Mouse (Mus musculus): ENCODE measurements around the gene Pik3cg. TPM values are rescaled to one million over a fixed set of nuclear protein-coding genes. Genes with fewer than 3 reads are reported as not detected.

Gene Pik3cg
- total and polyA plus RNA-seq, 3 experiments: 1.2 to 2.0 (median 1.3) TPM

DNA sequence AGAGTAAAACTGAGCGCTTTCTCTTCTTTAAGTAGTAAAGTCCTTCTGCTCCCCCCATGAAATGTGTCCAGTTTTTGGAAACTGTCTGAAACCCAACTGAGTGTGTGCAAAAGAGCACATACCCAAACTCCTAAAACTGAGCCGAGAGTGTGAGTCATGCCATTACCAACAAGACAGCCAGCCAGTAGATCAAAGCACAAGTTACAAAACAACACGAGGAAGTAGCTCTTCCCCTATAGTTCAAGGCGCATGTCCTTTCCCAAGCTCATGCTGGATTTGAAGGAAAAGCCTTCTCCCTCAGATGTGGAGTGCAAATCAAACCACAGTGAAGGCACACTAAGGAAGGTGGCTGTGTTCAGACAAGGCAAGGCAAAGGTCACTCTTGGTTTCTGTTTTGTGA is 17.5 kb downstream of the Pik3cg start:
- WGBS: 60% methylated on average over 4 of the region's 4 CpGs
- no peak overlapping the region for H3K9ac ChIP-seq (ENCODE audit: low read depth, low read length)
- intact Hi-C loops (cut with DNase I): no loop called here

GRCm38 (mm10) chr12:32187668-32188236 is 20.7 kb downstream of the Pik3cg start:
- Histone ChIP-seq H3K27ac (no peak overlapping the region), H3K79me2 (replicated peaks; ENCODE audit: control insufficient read depth, insufficient read depth, low read length) (no peaks in the 10 kb centered on the region), H3K4me3 (no peak overlapping the region), H3K9ac (ENCODE audit: low read depth, low read length) (no peak overlapping the region), H3K36me3 (ENCODE audit: control insufficient read depth, insufficient read depth, low read length) (no peaks in the 10 kb centered on the region), H3K27me3 (ENCODE audit: control insufficient read depth, insufficient read depth, low read length) (no peaks in the 10 kb centered on the region), H3K4me1 (ENCODE audit: control insufficient read depth, insufficient read depth, low read length) (no peaks in the 10 kb centered on the region)
- 77% methylated on average over 5 of the region's 5 CpGs for WGBS
- no peak for TF ChIP-seq POLR2A (IDR thresholded peaks at IDR 0.05; ENCODE audit: insufficient read depth, low read depth, low read length)
- no peak for TF ChIP-seq CTCF (IDR thresholded peaks at IDR 0.05)
- no peak for TF ChIP-seq EP300 (IDR thresholded peaks at IDR 0.05; ENCODE audit: insufficient read depth, low read depth, low read length)
- DNase-seq: no peak
- intact Hi-C loops (cut with DNase I): no loop called here

More for the DNA sequence above, 17.5 kb downstream of the Pik3cg start:
- H3K36me3 ChIP-seq (ENCODE audit: control insufficient read depth, insufficient read depth, low read length): no peaks in the 10 kb centered on the region
- H3K27me3 ChIP-seq (ENCODE audit: control insufficient read depth, insufficient read depth, low read length): no peaks in the 10 kb centered on the region
- H3K79me2 ChIP-seq (replicated peaks; ENCODE audit: control insufficient read depth, insufficient read depth, low read length): no peaks in the 10 kb centered on the region
- TF ChIP-seq POLR2A (IDR thresholded peaks at IDR 0.05; ENCODE audit: insufficient read depth, low read depth, low read length) (no peak), CTCF (IDR thresholded peaks at IDR 0.05) (no peak), EP300 (IDR thresholded peaks at IDR 0.05; ENCODE audit: insufficient read depth, low read depth, low read length) (no peak)
- H3K4me1 ChIP-seq (ENCODE audit: control insufficient read depth, insufficient read depth, low read length): no peaks in the 10 kb centered on the region
- no peak overlapping the region for H3K27ac ChIP-seq
- H3K4me3 ChIP-seq: no peak overlapping the region
- no peak for DNase-seq

DNA sequence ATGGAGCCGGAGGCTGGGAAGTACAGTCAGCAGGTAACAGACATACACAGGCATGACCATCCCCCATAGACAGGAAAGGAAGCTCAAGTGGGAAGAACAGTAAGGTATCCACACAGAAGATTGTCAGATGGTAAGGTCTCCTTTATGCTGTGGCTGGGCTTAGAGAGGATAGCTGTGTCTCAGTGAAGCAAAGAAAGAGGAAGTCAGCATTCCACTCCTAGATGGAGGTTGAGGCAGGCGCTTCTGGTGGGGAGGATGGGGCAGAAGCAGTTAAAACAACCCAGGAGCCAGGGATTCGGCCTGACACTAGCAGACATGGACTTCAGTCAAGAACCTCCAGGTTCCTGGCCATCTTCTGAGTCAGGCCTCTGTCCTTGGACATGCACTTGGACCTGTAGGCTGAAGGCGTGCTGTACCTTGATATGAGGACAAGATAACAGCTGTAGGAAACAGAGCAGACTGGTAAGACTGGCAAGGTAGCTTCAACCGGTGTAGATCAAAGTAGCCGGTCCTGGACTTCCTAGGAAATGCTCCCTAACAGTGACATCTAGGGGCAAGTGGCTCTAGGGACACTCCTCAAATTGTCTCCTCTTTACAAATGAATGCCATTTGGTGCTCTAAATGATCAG is 21.7 kb downstream of the Pik3cg start:
- TF ChIP-seq POLR2A (IDR thresholded peaks at IDR 0.05; ENCODE audit: insufficient read depth, low read depth, low read length): no peak
- TF ChIP-seq EP300 (IDR thresholded peaks at IDR 0.05; ENCODE audit: insufficient read depth, low read depth, low read length): no peak
- TF ChIP-seq CTCF (IDR thresholded peaks at IDR 0.05): no peak
- intact Hi-C loops (cut with DNase I): no loop called here
- Histone ChIP-seq H3K36me3 (ENCODE audit: control insufficient read depth, insufficient read depth, low read length) (no peaks in the 10 kb centered on the region), H3K4me3 (no peak overlapping the region), H3K27ac (no peak overlapping the region), H3K4me1 (ENCODE audit: control insufficient read depth, insufficient read depth, low read length) (no peaks in the 10 kb centered on the region), H3K27me3 (ENCODE audit: control insufficient read depth, insufficient read depth, low read length) (no peaks in the 10 kb centered on the region), H3K9ac (ENCODE audit: low read depth, low read length) (no peak overlapping the region), H3K79me2 (replicated peaks; ENCODE audit: control insufficient read depth, insufficient read depth, low read length) (no peaks in the 10 kb centered on the region)
- DNase-seq: no peak
- 81% methylated on average over 6 of the region's 6 CpGs for WGBS

DNA sequence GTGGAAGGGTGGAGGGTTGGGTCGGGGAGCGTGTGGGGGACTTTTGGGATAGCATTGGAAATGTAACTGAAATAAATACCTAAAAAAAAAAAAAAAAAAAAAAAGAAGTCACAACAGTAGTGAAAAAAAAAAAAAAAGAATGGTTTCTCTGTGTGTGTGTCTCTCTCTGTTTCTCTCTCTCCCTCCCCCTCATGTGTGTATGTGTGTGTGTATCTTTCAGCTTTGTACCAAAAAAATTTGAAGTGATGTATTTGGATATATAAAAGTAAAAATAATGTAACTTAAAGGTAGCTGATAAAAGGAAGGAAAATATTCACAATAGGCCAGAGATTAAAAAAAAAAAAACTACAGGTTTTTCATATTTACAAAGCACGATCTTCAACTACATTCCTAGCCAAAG is 23.6 kb downstream of the Pik3cg start:
- 99% methylated on average over 3 of the region's 3 CpGs for WGBS
- H3K4me1 ChIP-seq (ENCODE audit: control insufficient read depth, insufficient read depth, low read length): no peaks in the 10 kb centered on the region
- no peaks in the 10 kb centered on the region for H3K36me3 ChIP-seq (ENCODE audit: control insufficient read depth, insufficient read depth, low read length)
- DNase-seq: no peak
- no peaks in the 10 kb centered on the region for H3K79me2 ChIP-seq (replicated peaks; ENCODE audit: control insufficient read depth, insufficient read depth, low read length)
- no peak overlapping the region for H3K27ac ChIP-seq
- no peaks in the 10 kb centered on the region for H3K27me3 ChIP-seq (ENCODE audit: control insufficient read depth, insufficient read depth, low read length)
- H3K4me3 ChIP-seq: no peak overlapping the region
- no peak for TF ChIP-seq POLR2A (IDR thresholded peaks at IDR 0.05; ENCODE audit: insufficient read depth, low read depth, low read length)
- intact Hi-C loops (cut with DNase I): no loop called here
- H3K9ac ChIP-seq (ENCODE audit: low read depth, low read length): no peak overlapping the region

DNA sequence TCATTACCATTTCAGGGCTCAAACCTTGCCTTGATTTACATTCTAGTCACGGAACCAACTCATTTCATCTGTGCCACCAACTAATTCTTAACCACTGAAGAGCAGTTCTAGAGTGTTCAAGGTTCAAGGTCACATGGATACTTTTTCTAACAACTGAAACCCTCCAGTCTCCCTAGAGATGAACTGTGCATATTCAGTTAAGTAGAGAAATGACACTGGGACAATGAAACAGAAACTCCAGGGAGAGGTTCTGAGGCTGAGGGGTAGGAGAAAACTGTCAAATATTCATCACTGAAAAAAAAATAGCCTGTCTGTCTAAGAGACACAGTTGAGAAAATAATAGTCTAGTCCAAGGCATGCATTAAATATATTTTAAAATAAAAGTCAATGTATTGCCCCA is 24.9 kb downstream of the Pik3cg start:
- Histone ChIP-seq H3K36me3 (ENCODE audit: control insufficient read depth, insufficient read depth, low read length) (no peaks in the 10 kb centered on the region), H3K79me2 (replicated peaks; ENCODE audit: control insufficient read depth, insufficient read depth, low read length) (no peaks in the 10 kb centered on the region), H3K27me3 (ENCODE audit: control insufficient read depth, insufficient read depth, low read length) (no peaks in the 10 kb centered on the region), H3K27ac (no peak overlapping the region), H3K4me3 (no peak overlapping the region), H3K9ac (ENCODE audit: low read depth, low read length) (no peak overlapping the region), H3K4me1 (ENCODE audit: control insufficient read depth, insufficient read depth, low read length) (no peaks in the 10 kb centered on the region)
- WGBS: 88% methylated on average over 1 of the region's 1 CpGs
- intact Hi-C loops (cut with DNase I): no loop called here
- TF ChIP-seq EP300 (IDR thresholded peaks at IDR 0.05; ENCODE audit: insufficient read depth, low read depth, low read length) (no peak), CTCF (IDR thresholded peaks at IDR 0.05) (no peak), POLR2A (IDR thresholded peaks at IDR 0.05; ENCODE audit: insufficient read depth, low read depth, low read length) (no peak)
- no peak for DNase-seq

- H3K36me3 ChIP-seq (ENCODE audit: control insufficient read depth, insufficient read depth, low read length): no peaks in the 10 kb centered on the region
- H3K79me2 ChIP-seq (replicated peaks; ENCODE audit: control insufficient read depth, insufficient read depth, low read length): no peaks in the 10 kb centered on the region
- H3K4me3 ChIP-seq: no peak overlapping the region
- no peak for TF ChIP-seq POLR2A (IDR thresholded peaks at IDR 0.05; ENCODE audit: insufficient read depth, low read depth, low read length)
- no peak for TF ChIP-seq CTCF (IDR thresholded peaks at IDR 0.05)
- no peak for TF ChIP-seq EP300 (IDR thresholded peaks at IDR 0.05; ENCODE audit: insufficient read depth, low read depth, low read length)
- H3K4me1 ChIP-seq (ENCODE audit: control insufficient read depth, insufficient read depth, low read length): no peaks in the 10 kb centered on the region
- no peak overlapping the region for H3K27ac ChIP-seq
- intact Hi-C loops (cut with DNase I): no loop called here
- H3K27me3 ChIP-seq (ENCODE audit: control insufficient read depth, insufficient read depth, low read length): no peaks in the 10 kb centered on the region
- 83% methylated on average over 15 of the region's 15 CpGs for WGBS
- no peak overlapping the region for H3K9ac ChIP-seq (ENCODE audit: low read depth, low read length)
- no peak for DNase-seq
Measured at GRCm38 (mm10) chr12:32182632-32183419, 25.6 kb downstream of the Pik3cg start.

All from heart, adult 2 months (tissue).